ENCODE assay signal across 14 mouse cellular contexts in genomic region chr19:52534758-52535157, GRCm38 (mm10).
DNase-seq lines count a peak whose midpoint lies in the region; ATAC-seq and TF ChIP-seq lines count a peak whose summit lies in the region.
"Had no signal": no experiment of that assay in that cellular context is flagged by ENCODE, and none has a peak within 500 bp of the region (broad histone marks: within the 10 kb centered on the region; RNA-seq: fewer than 3 reads in every experiment).

No protein-coding gene starts in this region.

- no peaks in the 10 kb centered on the region for H3K9me3 ChIP-seq in hindbrain, postnatal 0 days (ENCODE audit: low read length)
- H3K9me3 ChIP-seq in hindbrain, embryonic 14.5 days (ENCODE audit: control insufficient read depth, low read length): no peaks in the 10 kb centered on the region
- H3K9me3 ChIP-seq in limb, embryonic 10.5 days (replicated peaks): no peaks in the 10 kb centered on the region
- no peaks in the 10 kb centered on the region for H3K9me3 ChIP-seq in stomach, postnatal 0 days (ENCODE audit: control insufficient read depth, low read length)
- H3K9me3 ChIP-seq: heart, embryonic 13.5 days; hindbrain, embryonic 15.5 days had no signal

- no peak for TF ChIP-seq EP300 in stomach, postnatal 0 days (optimal IDR thresholded peaks at IDR 0.05)

- DNase-seq in hindbrain, postnatal 0 days (ENCODE audit: low spot score): peak; percentile 13
- no peak for DNase-seq in hindbrain, embryonic 14.5 days (ENCODE audit: low spot score)
- DNase-seq in Muller cell, postnatal 12 days (ENCODE audit: inconsistent ontology term): peak; percentile 7
- peak; percentile 71 for DNase-seq in embryo, embryonic 10.5 days (ENCODE audit: low spot score)
- peak; percentile 30 for DNase-seq in limb, embryonic 10.5 days (ENCODE audit: low spot score)
- DNase-seq in thymus, postnatal 10 days (ENCODE audit: low spot score in 2 of 2): no peak
- DNase-seq in left cerebral cortex, adult 18-20 months (ENCODE audit: low spot score in 2 of 2): no peak
- DNase-seq in stomach, postnatal 0 days (ENCODE audit: low spot score): no peak
- DNase-seq: cerebellum, adult 9-10 months; right cerebral cortex, postnatal 25 days had no signal

- no peak overlapping the region for H3K27ac ChIP-seq in hindbrain, postnatal 0 days
- H3K27ac ChIP-seq in hindbrain, embryonic 14.5 days: no peak overlapping the region
- H3K27ac ChIP-seq in limb, embryonic 10.5 days: no peak overlapping the region
- H3K27ac ChIP-seq in stomach, postnatal 0 days (replicated peaks): no peak overlapping the region
- H3K27ac ChIP-seq: heart, embryonic 13.5 days; hindbrain, embryonic 15.5 days had no signal

- H3K4me3 ChIP-seq in hindbrain, postnatal 0 days (ENCODE audit: low read length): no peak overlapping the region
- H3K4me3 ChIP-seq in hindbrain, embryonic 14.5 days (replicated peaks; ENCODE audit: low read length): no peak overlapping the region
- no peak overlapping the region for H3K4me3 ChIP-seq in limb, embryonic 10.5 days
- H3K4me3 ChIP-seq in stomach, postnatal 0 days (ENCODE audit: low read depth, low read length): no peak overlapping the region
- H3K4me3 ChIP-seq: heart, embryonic 13.5 days; hindbrain, embryonic 15.5 days had no signal

- 23% methylated on average over 4 of the region's 4 CpGs for WGBS in hindbrain, postnatal 0 days
- WGBS in hindbrain, embryonic 14.5 days: 16% methylated on average over 4 of the region's 4 CpGs
- 41% methylated on average over 4 of the region's 4 CpGs for WGBS in limb, embryonic 10.5 days
- WGBS in stomach, postnatal 0 days: 34% methylated on average over 4 of the region's 4 CpGs

- no peak for ATAC-seq in hindbrain, postnatal 0 days
- ATAC-seq in hindbrain, embryonic 14.5 days (ENCODE audit: low FRiP score): no peak
- ATAC-seq in stomach, postnatal 0 days (ENCODE audit: low FRiP score, low TSS enrichment): no peak
- ATAC-seq: CD4-positive, CD25-positive, alpha-beta regulatory T cell, adult 4 months had no signal

- no peaks in the 10 kb centered on the region for H3K4me1 ChIP-seq in hindbrain, postnatal 0 days (ENCODE audit: insufficient read depth, low read length)
- no peaks in the 10 kb centered on the region for H3K4me1 ChIP-seq in hindbrain, embryonic 14.5 days (replicated peaks; ENCODE audit: control insufficient read depth, insufficient read depth, low read length)
- H3K4me1 ChIP-seq in limb, embryonic 10.5 days: no peaks in the 10 kb centered on the region; the same call in 1 of the 2 replicates
- H3K4me1 ChIP-seq in stomach, postnatal 0 days (replicated peaks; ENCODE audit: control insufficient read depth, insufficient read depth): no peaks in the 10 kb centered on the region
- H3K4me1 ChIP-seq: heart, embryonic 13.5 days; hindbrain, embryonic 15.5 days had no signal

- no peak overlapping the region for H3K4me2 ChIP-seq in hindbrain, postnatal 0 days (ENCODE audit: low read depth, low read length)
- no peak overlapping the region for H3K4me2 ChIP-seq in hindbrain, embryonic 14.5 days (replicated peaks)
- no peak overlapping the region for H3K4me2 ChIP-seq in stomach, postnatal 0 days (replicated peaks; ENCODE audit: low read depth)
- H3K4me2 ChIP-seq: heart, embryonic 13.5 days; hindbrain, embryonic 15.5 days; liver, embryonic 11.5 days had no signal

- H3K9ac ChIP-seq in hindbrain, postnatal 0 days (replicated peaks; ENCODE audit: low read length): no peak overlapping the region
- H3K9ac ChIP-seq in hindbrain, embryonic 14.5 days: no peak overlapping the region
- H3K9ac ChIP-seq in stomach, postnatal 0 days (ENCODE audit: low read length): no peak overlapping the region
- H3K9ac ChIP-seq: heart, embryonic 13.5 days; hindbrain, embryonic 15.5 days had no signal

- no peaks in the 10 kb centered on the region for H3K36me3 ChIP-seq in hindbrain, postnatal 0 days (ENCODE audit: insufficient read depth, low read length)
- H3K36me3 ChIP-seq in hindbrain, embryonic 14.5 days (replicated peaks; ENCODE audit: control insufficient read depth, insufficient read depth): no peaks in the 10 kb centered on the region
- no peaks in the 10 kb centered on the region for H3K36me3 ChIP-seq in limb, embryonic 10.5 days
- H3K36me3 ChIP-seq in stomach, postnatal 0 days (ENCODE audit: control insufficient read depth, insufficient read depth, low read length): no peaks in the 10 kb centered on the region
- H3K36me3 ChIP-seq: heart, embryonic 13.5 days; hindbrain, embryonic 15.5 days had no signal

- H3K27me3 ChIP-seq in hindbrain, postnatal 0 days (ENCODE audit: insufficient read depth, low read length): no peaks in the 10 kb centered on the region
- H3K27me3 ChIP-seq in hindbrain, embryonic 14.5 days (ENCODE audit: control insufficient read depth, insufficient read depth, low read length): no peaks in the 10 kb centered on the region
- H3K27me3 ChIP-seq in limb, embryonic 10.5 days (ENCODE audit: low read depth, poor library complexity, severe bottlenecking): no peaks in the 10 kb centered on the region
- H3K27me3 ChIP-seq in stomach, postnatal 0 days (ENCODE audit: control insufficient read depth, insufficient read depth, low read length): no peaks in the 10 kb centered on the region
- H3K27me3 ChIP-seq: heart, embryonic 13.5 days; hindbrain, embryonic 15.5 days had no signal

- TF ChIP-seq CTCF in hindbrain, postnatal 0 days (IDR thresholded peaks at IDR 0.05; ENCODE audit: low read depth): no peak
- no peak for TF ChIP-seq CTCF in stomach, postnatal 0 days (IDR thresholded peaks at IDR 0.05; ENCODE audit: low read depth)

Comparison
In these comparisons a context has a peak if more than half of its experiments do, and no peak if none do; other contexts are left out.
1. DNase-seq: peak in hindbrain, postnatal 0 days (single experiment), Muller cell, postnatal 12 days (single experiment), embryo, embryonic 10.5 days (single experiment) and limb, embryonic 10.5 days (single experiment); none in hindbrain, embryonic 14.5 days (single experiment), thymus, postnatal 10 days (0 of 2), left cerebral cortex, adult 18-20 months (0 of 2) and stomach, postnatal 0 days (single experiment).